Mouse (Mus musculus): ENCODE measurements around the gene Pear1. TPM values are rescaled to one million over a fixed set of nuclear protein-coding genes. Genes with fewer than 3 reads are reported as not detected.

The Pear1 gene
- total RNA-seq, 2 experiments from 2014 or later = 0.57 to 9.6 TPM

DNA sequence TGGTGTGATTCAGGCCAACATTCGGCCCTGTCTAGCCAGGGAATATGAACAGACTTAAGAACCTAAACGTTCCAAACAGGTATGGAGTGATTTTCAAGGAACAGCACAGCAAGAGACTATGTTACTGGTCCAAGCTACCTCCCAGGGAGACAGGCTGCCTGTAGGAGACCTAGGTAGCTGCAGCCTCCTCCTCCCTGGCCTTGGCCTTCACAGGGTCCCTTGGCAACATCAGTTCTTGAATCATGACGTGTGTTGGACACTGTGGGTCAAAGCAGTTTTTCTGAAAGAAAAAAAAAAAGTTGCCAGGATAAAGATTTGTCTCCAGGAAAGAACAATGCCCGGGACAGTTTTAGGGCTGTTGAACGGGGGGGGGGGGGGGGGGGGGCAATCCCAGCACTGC lies 85.2 kb downstream of the Pear1 start:
- no peak for ATAC-seq (replicated peaks; ENCODE audit: poor library complexity, severe bottlenecking)

DNA sequence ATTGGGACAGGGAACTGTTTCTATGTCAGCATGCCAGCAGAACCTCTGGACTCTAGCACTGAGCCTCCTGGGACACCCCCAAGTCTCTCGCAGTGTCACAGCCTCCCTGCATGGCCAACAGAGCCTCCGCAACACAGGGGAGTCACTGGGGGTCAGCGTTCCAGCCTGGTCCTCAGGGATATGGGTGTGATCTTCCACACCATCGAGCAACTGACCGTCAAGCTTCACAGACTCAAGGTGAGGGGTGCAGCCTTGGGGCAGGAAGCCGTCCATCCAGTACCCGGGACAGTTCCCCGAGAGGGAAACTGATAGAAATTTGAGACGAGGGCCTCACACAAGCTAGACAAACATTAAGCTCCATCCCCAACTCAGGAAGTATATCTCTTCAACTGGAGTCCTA lies 88.8 kb downstream of the Pear1 start:
- ATAC-seq (replicated peaks; ENCODE audit: poor library complexity, severe bottlenecking) = no peak

DNA sequence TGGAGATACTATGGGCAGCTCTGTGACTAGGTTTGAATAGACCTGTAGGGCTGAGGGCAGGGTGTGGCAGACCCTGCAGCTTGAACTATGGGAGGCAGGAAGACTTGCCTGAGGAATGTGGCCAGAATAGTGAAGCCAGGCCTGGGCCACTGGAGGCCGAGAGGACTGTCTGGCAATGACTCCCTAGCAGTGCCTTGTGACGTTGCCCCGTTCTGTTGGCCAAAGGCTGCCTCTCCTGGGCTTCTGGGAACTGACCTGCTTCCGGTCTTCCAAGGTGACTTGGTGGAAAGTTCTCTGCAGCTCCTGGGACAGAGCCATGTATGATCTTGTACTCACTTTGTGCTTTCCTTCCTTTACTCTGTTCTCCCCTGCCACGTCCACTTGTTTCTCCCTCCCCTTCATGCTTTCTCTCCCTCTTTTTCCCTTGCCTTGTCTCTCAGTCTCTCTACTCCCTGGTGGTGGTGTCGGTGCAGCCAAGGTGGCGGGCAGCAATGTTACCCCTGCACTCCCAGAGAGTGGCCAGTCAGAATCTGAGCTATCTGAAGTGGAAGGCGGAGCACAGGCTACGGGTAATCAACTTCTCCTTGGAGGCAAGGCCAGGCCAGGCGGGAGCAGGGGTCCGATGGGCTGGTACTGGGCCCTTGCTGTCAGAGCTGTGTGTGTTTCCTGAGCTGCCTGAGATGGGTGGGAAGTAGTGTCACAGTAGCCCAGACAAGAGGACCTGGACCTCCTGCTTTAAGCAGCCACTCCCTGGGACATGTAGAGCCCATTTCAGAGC lies 89.9 kb downstream of the Pear1 start:
- no peak for ATAC-seq (replicated peaks; ENCODE audit: poor library complexity, severe bottlenecking)

- no peak for ATAC-seq (replicated peaks; ENCODE audit: poor library complexity, severe bottlenecking)
These were observed 91.0 kb downstream of the Pear1 start for GRCm38 (mm10) chr3:87733098-87733497.

DNA sequence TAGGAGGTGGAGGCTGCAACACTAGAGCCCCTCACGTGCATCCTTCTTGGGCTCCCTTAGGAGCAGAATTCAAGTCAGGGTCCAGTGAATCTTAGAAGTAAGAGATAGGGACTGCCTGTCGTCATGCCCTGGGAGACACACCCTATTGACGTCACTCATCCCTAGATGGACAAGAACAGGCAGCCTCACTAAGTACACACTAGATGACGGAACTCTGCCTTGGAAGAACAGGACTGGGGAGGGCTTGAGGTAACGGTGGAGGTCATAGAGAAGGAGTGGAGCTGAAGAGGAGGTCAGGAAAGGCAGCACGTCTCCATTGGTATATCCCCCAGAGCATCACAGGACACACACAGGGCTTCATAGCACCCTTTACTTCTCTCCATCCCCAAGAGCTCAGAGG lies 95.4 kb downstream of the Pear1 start:
- no peak for ATAC-seq (replicated peaks; ENCODE audit: poor library complexity, severe bottlenecking)

- ATAC-seq (replicated peaks; ENCODE audit: poor library complexity, severe bottlenecking) = no peak
These were observed 97.9 kb downstream of the Pear1 start for GRCm38 (mm10) chr3:87726191-87726590.

- ATAC-seq (replicated peaks; ENCODE audit: poor library complexity, severe bottlenecking) = no peak
These were observed 98.5 kb downstream of the Pear1 start for GRCm38 (mm10) chr3:87725396-87726160.

- no peak for ATAC-seq (replicated peaks; ENCODE audit: poor library complexity, severe bottlenecking)
These were observed 99.5 kb downstream of the Pear1 start for GRCm38 (mm10) chr3:87724556-87724955.

- ATAC-seq (replicated peaks; ENCODE audit: poor library complexity, severe bottlenecking) = 0 out of 2 replicates have a peak, but pooled peaks have one; percentile 14
These were observed 105.6 kb downstream of the Pear1 start for GRCm38 (mm10) chr3:87718525-87718924.

Other genes with a start within 250 kb of the Pear1 start
- 5.5 and 8.2 TPM in 2 replicates for gene Arhgef11, start 206.7 kb downstream of the Pear1 start, total RNA-seq (2014; fragmentation: Nextera tagmentation)
- 3.6 and 6.0 TPM in 2 replicates for gene Arhgef11, start 206.7 kb downstream of the Pear1 start, total RNA-seq (2017)
- not detected in 2 replicates for gene Lrrc71, start 75.7 kb downstream of the Pear1 start, total RNA-seq (2014; fragmentation: Nextera tagmentation)
- gene Lrrc71, start 75.7 kb downstream of the Pear1 start, total RNA-seq (2017) = not detected in 2 replicates
- gene Ntrk1, start 29.1 kb downstream of the Pear1 start, total RNA-seq (2014; fragmentation: Nextera tagmentation) = not detected in 2 replicates
- not detected in 2 replicates for gene Ntrk1, start 29.1 kb downstream of the Pear1 start, total RNA-seq (2017)
- not detected in 2 replicates for gene Insrr, start 27.4 kb downstream of the Pear1 start, total RNA-seq (2014; fragmentation: Nextera tagmentation)
- not detected in 2 replicates for gene Insrr, start 27.4 kb downstream of the Pear1 start, total RNA-seq (2017)
- not detected in 2 replicates for gene Sh2d2a, start 22.4 kb upstream of the Pear1 start, total RNA-seq (2014; fragmentation: Nextera tagmentation)
- gene Sh2d2a, start 22.4 kb upstream of the Pear1 start, total RNA-seq (2017) = 0.10 TPM in 1 of 2 replicates, not detected in the other
- 25.9 and 35.4 TPM in 2 replicates for gene Prcc, start 61.3 kb upstream of the Pear1 start, total RNA-seq (2014; fragmentation: Nextera tagmentation)
- 29.6 and 33.4 TPM in 2 replicates for gene Prcc, start 61.3 kb upstream of the Pear1 start, total RNA-seq (2017)
- 330 and 338 TPM in 2 replicates for gene Hdgf, start 82.0 kb upstream of the Pear1 start, total RNA-seq (2014; fragmentation: Nextera tagmentation)
- 302 and 321 TPM in 2 replicates for gene Hdgf, start 82.0 kb upstream of the Pear1 start, total RNA-seq (2017)
- 165 and 169 TPM in 2 replicates for gene Mrpl24, start 95.2 kb upstream of the Pear1 start, total RNA-seq (2014; fragmentation: Nextera tagmentation)
- 112 and 134 TPM in 2 replicates for gene Mrpl24, start 95.2 kb upstream of the Pear1 start, total RNA-seq (2017)
- 49.5 and 63.1 TPM in 2 replicates for gene Isg20l2, start 106.0 kb upstream of the Pear1 start, total RNA-seq (2014; fragmentation: Nextera tagmentation)
- 45.7 and 51.4 TPM in 2 replicates for gene Isg20l2, start 106.0 kb upstream of the Pear1 start, total RNA-seq (2017)
- gene Rrnad1, start 106.4 kb upstream of the Pear1 start, total RNA-seq (2014; fragmentation: Nextera tagmentation) = 20.7 and 30.7 TPM in 2 replicates
- gene Rrnad1, start 106.4 kb upstream of the Pear1 start, total RNA-seq (2017) = 13.6 and 13.8 TPM in 2 replicates
- gene Crabp2, start 124.4 kb upstream of the Pear1 start, total RNA-seq (2014; fragmentation: Nextera tagmentation) = not detected in 2 replicates
- not detected in 2 replicates for gene Crabp2, start 124.4 kb upstream of the Pear1 start, total RNA-seq (2017)
- gene Nes, start 146.8 kb upstream of the Pear1 start, total RNA-seq (2014; fragmentation: Nextera tagmentation) = not detected in 2 replicates
- gene Nes, start 146.8 kb upstream of the Pear1 start, total RNA-seq (2017) = 0.05 TPM in 1 of 2 replicates, not detected in the other
- not detected in 2 replicates for gene Bcan, start 175.9 kb upstream of the Pear1 start, total RNA-seq (2014; fragmentation: Nextera tagmentation)
- gene Bcan, start 175.9 kb upstream of the Pear1 start, total RNA-seq (2017) = not detected in 2 replicates
- gene Hapln2, start 203.3 kb upstream of the Pear1 start, total RNA-seq (2014; fragmentation: Nextera tagmentation) = not detected in 2 replicates
- gene Hapln2, start 203.3 kb upstream of the Pear1 start, total RNA-seq (2017) = not detected in 2 replicates
- gene Gpatch4, start 218.8 kb upstream of the Pear1 start, total RNA-seq (2014; fragmentation: Nextera tagmentation) = 45.8 and 50.5 TPM in 2 replicates
- gene Gpatch4, start 218.8 kb upstream of the Pear1 start, total RNA-seq (2017) = 39.6 and 40.8 TPM in 2 replicates
- 73.8 and 84.3 TPM in 2 replicates for gene Naxe, start 234.2 kb upstream of the Pear1 start, total RNA-seq (2014; fragmentation: Nextera tagmentation)
- gene Naxe, start 234.2 kb upstream of the Pear1 start, total RNA-seq (2017) = 34.3 and 36.1 TPM in 2 replicates